In the genomic region with DNA sequence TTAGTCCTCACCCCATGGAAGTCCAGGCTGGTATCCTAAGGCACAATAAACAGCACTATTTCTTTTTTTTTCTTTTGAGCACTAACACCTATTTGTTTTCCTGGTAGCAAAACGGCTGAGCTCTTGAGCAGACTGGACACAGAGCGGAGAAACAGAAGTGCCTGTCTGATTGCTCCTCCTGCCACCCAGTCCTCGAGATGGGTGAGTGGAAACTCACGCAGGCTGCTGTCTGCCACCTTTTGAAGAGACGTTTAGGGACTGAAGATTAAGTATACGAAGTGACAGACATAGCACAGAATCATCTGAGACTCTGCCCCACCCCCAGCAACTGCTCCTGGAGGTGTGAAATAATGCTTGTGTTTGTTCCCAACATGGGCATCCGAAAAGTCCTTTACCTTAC, we compare ENCODE assay signal across 26 mouse cellular contexts.
"Had no signal": no experiment of that assay in that cellular context is flagged by ENCODE, and none has a peak within 500 bp of the region (broad histone marks: within the 10 kb centered on the region; RNA-seq: fewer than 3 reads in every experiment).

No protein-coding gene starts in this region.

- ATAC-seq: hindbrain, postnatal 0 days; intestine, embryonic 16.5 days; liver, embryonic 12.5 days had no signal

- H3K4me3 ChIP-seq: heart, embryonic 13.5 days; heart, embryonic 15.5 days; hindbrain, embryonic 13.5 days; hindbrain, embryonic 15.5 days; kidney, embryonic 15.5 days; limb, embryonic 13.5 days; limb, embryonic 15.5 days; liver, embryonic 12.5 days had no signal

- DNase-seq: gastrocnemius, postnatal 14 days; gastrocnemius, postnatal 36 days; heart, adult 18-20 months; heart, postnatal 14 days; heart, postnatal 36 days; kidney, adult 11 months; kidney, adult 2 months; kidney, adult 9 months; kidney, postnatal 14 days; kidney, postnatal 36 days; layer of hippocampus, adult 9-11 months; layer of hippocampus, postnatal 36 days; left cerebral cortex, postnatal 4 days had no signal

- H3K27ac ChIP-seq: heart, embryonic 13.5 days; heart, embryonic 15.5 days; hindbrain, embryonic 13.5 days; hindbrain, embryonic 15.5 days; hindbrain, postnatal 0 days; kidney, embryonic 15.5 days; kidney, postnatal 0 days; limb, embryonic 13.5 days; limb, embryonic 15.5 days; liver, embryonic 12.5 days; liver, embryonic 14.5 days had no signal

- H3K36me3 ChIP-seq: heart, embryonic 13.5 days; heart, embryonic 15.5 days; hindbrain, embryonic 13.5 days; hindbrain, embryonic 15.5 days; kidney, embryonic 15.5 days; limb, embryonic 13.5 days; limb, embryonic 15.5 days; liver, embryonic 12.5 days had no signal

- H3K9me3 ChIP-seq: heart, embryonic 13.5 days; heart, embryonic 15.5 days; hindbrain, embryonic 13.5 days; hindbrain, embryonic 15.5 days; kidney, embryonic 15.5 days; limb, embryonic 13.5 days; limb, embryonic 15.5 days; liver, embryonic 12.5 days had no signal

- H3K9ac ChIP-seq: heart, embryonic 13.5 days; heart, embryonic 15.5 days; hindbrain, embryonic 13.5 days; hindbrain, embryonic 15.5 days; kidney, embryonic 15.5 days; limb, embryonic 13.5 days; limb, embryonic 15.5 days; liver, embryonic 12.5 days; liver, embryonic 14.5 days had no signal

- H3K4me1 ChIP-seq: heart, embryonic 15.5 days; hindbrain, embryonic 13.5 days; hindbrain, embryonic 15.5 days; kidney, embryonic 15.5 days; limb, embryonic 13.5 days; limb, embryonic 15.5 days; liver, embryonic 12.5 days had no signal

- H3K4me2 ChIP-seq: heart, embryonic 11.5 days; heart, embryonic 13.5 days; heart, embryonic 15.5 days; hindbrain, embryonic 13.5 days; hindbrain, embryonic 15.5 days; kidney, embryonic 15.5 days; limb, embryonic 13.5 days; limb, embryonic 15.5 days; liver, embryonic 12.5 days had no signal

- H3K27me3 ChIP-seq: heart, embryonic 13.5 days; heart, embryonic 15.5 days; hindbrain, embryonic 13.5 days; hindbrain, embryonic 15.5 days; kidney, embryonic 15.5 days; limb, embryonic 13.5 days; limb, embryonic 15.5 days; liver, embryonic 12.5 days had no signal
